Comparison of ENCODE assay signal across 16 mouse cellular contexts in genomic region chr2:166384583-166384982, GRCm38 (mm10).
DNase-seq lines count a peak whose midpoint lies in the region; ATAC-seq lines count a peak whose summit lies in the region.
"Had no signal": no experiment of that assay in that cellular context is flagged by ENCODE, and none has a peak within 500 bp of the region (broad histone marks: within the 10 kb centered on the region; RNA-seq: fewer than 3 reads in every experiment).

No protein-coding gene starts in this region.

- DNase-seq in lung, postnatal 14 days, result no peak
- DNase-seq in thymus, postnatal 10 days (ENCODE audit: low spot score in 2 of 2), result no peak
- DNase-seq in thymus, postnatal 36 days, result no peak
- DNase-seq in ovary, postnatal 36 days (ENCODE audit: low spot score), result no peak
- DNase-seq: adrenal gland, postnatal 10 days; heart, adult 11 months; kidney, adult 18-20 months; kidney, postnatal 4 days; layer of hippocampus, postnatal 36 days; lung, postnatal 36 days had no signal

- H3K27me3 ChIP-seq in embryonic facial prominence, embryonic 13.5 days, result no peaks in the 10 kb centered on the region
- no peaks in the 10 kb centered on the region for H3K27me3 ChIP-seq in forebrain, embryonic 16.5 days (replicated peaks; ENCODE audit: control insufficient read depth, insufficient read depth, low read length)
- no peaks in the 10 kb centered on the region for H3K27me3 ChIP-seq in limb, embryonic 12.5 days
- H3K27me3 ChIP-seq in midbrain, embryonic 16.5 days (ENCODE audit: control insufficient read depth, insufficient read depth, low read depth, low read length), result no peaks in the 10 kb centered on the region
- H3K27me3 ChIP-seq: liver, embryonic 12.5 days; Patski had no signal

- H3K4me2 ChIP-seq in embryonic facial prominence, embryonic 13.5 days, result no peak overlapping the region
- H3K4me2 ChIP-seq in forebrain, embryonic 16.5 days (ENCODE audit: low read length), result no peak overlapping the region
- H3K4me2 ChIP-seq in limb, embryonic 12.5 days, result no peak overlapping the region
- H3K4me2 ChIP-seq in midbrain, embryonic 16.5 days (ENCODE audit: low read length), result no peak overlapping the region
- H3K4me2 ChIP-seq: liver, embryonic 12.5 days had no signal

- peak overlapping the region; percentile 44 for H3K27ac ChIP-seq in embryonic facial prominence, embryonic 13.5 days
- H3K27ac ChIP-seq in forebrain, embryonic 16.5 days (ENCODE audit: low read length), result 0 out of 2 replicates have a peak overlapping the region, but pooled peaks have one; percentile 13
- peak overlapping the region; percentile 14; the same call in 1 of the 2 replicates for H3K27ac ChIP-seq in limb, embryonic 12.5 days
- peak overlapping the region; percentile 71 for H3K27ac ChIP-seq in midbrain, embryonic 16.5 days (ENCODE audit: low read length)
- H3K27ac ChIP-seq: liver, embryonic 12.5 days had no signal

- H3K9ac ChIP-seq in embryonic facial prominence, embryonic 13.5 days, result 0 out of 2 replicates have a peak overlapping the region, but pooled peaks have one; percentile 36
- no peak overlapping the region; the same call in 1 of the 2 replicates for H3K9ac ChIP-seq in forebrain, embryonic 16.5 days (replicated peaks; ENCODE audit: low read depth, low read length)
- no peak overlapping the region for H3K9ac ChIP-seq in limb, embryonic 12.5 days (replicated peaks)
- H3K9ac ChIP-seq in midbrain, embryonic 16.5 days (ENCODE audit: low read depth, low read length), result no peak overlapping the region; the same call in 1 of the 2 replicates
- H3K9ac ChIP-seq: liver, embryonic 12.5 days had no signal

- H3K9me3 ChIP-seq in embryonic facial prominence, embryonic 13.5 days, result no peaks in the 10 kb centered on the region
- H3K9me3 ChIP-seq in forebrain, embryonic 16.5 days (ENCODE audit: control insufficient read depth, low read length), result no peaks in the 10 kb centered on the region
- no peaks in the 10 kb centered on the region for H3K9me3 ChIP-seq in limb, embryonic 12.5 days
- no peaks in the 10 kb centered on the region for H3K9me3 ChIP-seq in midbrain, embryonic 16.5 days (replicated peaks; ENCODE audit: control insufficient read depth, low read length, poor library complexity, severe bottlenecking)
- H3K9me3 ChIP-seq: liver, embryonic 12.5 days had no signal

- ATAC-seq in embryonic facial prominence, embryonic 13.5 days (ENCODE audit: insufficient number of reproducible peaks, insufficient read depth, low FRiP score, low TSS enrichment, low read depth), result no peak
- 0 out of 2 replicates have a peak, but pooled peaks have one; percentile 50 for ATAC-seq in forebrain, embryonic 16.5 days
- ATAC-seq in limb, embryonic 12.5 days (ENCODE audit: insufficient number of reproducible peaks, insufficient read depth, low FRiP score, low TSS enrichment, low read depth), result no peak
- ATAC-seq in midbrain, embryonic 16.5 days, result peak; percentile 55; the same call in 1 of the 2 replicates
- ATAC-seq: liver, embryonic 12.5 days; Patski had no signal

- H3K4me3 ChIP-seq in embryonic facial prominence, embryonic 13.5 days, result no peak overlapping the region
- no peak overlapping the region for H3K4me3 ChIP-seq in forebrain, embryonic 16.5 days (replicated peaks; ENCODE audit: low read length)
- H3K4me3 ChIP-seq in limb, embryonic 12.5 days (replicated peaks), result no peak overlapping the region
- no peak overlapping the region for H3K4me3 ChIP-seq in midbrain, embryonic 16.5 days (ENCODE audit: low read depth, low read length)
- H3K4me3 ChIP-seq: liver, embryonic 12.5 days had no signal

- no peaks in the 10 kb centered on the region for H3K36me3 ChIP-seq in embryonic facial prominence, embryonic 13.5 days
- no peaks in the 10 kb centered on the region for H3K36me3 ChIP-seq in forebrain, embryonic 16.5 days (ENCODE audit: control insufficient read depth, insufficient read depth)
- no peaks in the 10 kb centered on the region for H3K36me3 ChIP-seq in limb, embryonic 12.5 days
- no peaks in the 10 kb centered on the region for H3K36me3 ChIP-seq in midbrain, embryonic 16.5 days (ENCODE audit: control insufficient read depth, insufficient read depth, low read length)
- H3K36me3 ChIP-seq: liver, embryonic 12.5 days had no signal

- peaks cover 26% of the 10 kb centered on the region for H3K4me1 ChIP-seq in embryonic facial prominence, embryonic 13.5 days
- H3K4me1 ChIP-seq in forebrain, embryonic 16.5 days (replicated peaks; ENCODE audit: control insufficient read depth, insufficient read depth, low read length), result peaks cover 14% of the 10 kb centered on the region
- H3K4me1 ChIP-seq in limb, embryonic 12.5 days (replicated peaks), result peaks cover 39% of the 10 kb centered on the region
- H3K4me1 ChIP-seq in midbrain, embryonic 16.5 days (ENCODE audit: control insufficient read depth, insufficient read depth, low read length), result peaks cover 28% of the 10 kb centered on the region
- H3K4me1 ChIP-seq: liver, embryonic 12.5 days had no signal

- 23% methylated on average over 6 of the region's 6 CpGs for WGBS in embryonic facial prominence, embryonic 13.5 days
- 27% methylated on average over 6 of the region's 6 CpGs for WGBS in forebrain, embryonic 16.5 days
- 27% methylated on average over 6 of the region's 6 CpGs for WGBS in limb, embryonic 12.5 days
- 10% methylated on average over 6 of the region's 6 CpGs for WGBS in midbrain, embryonic 16.5 days

Comparison
In these comparisons a context has a peak if more than half of its experiments do, and no peak if none do; other contexts are left out.
1. ATAC-seq: peak in forebrain, embryonic 16.5 days (single experiment) and midbrain, embryonic 16.5 days (single experiment); none in embryonic facial prominence, embryonic 13.5 days (single experiment) and limb, embryonic 12.5 days (single experiment).
2. H3K27ac ChIP-seq: peak in every context shown above with its lines; median percentile 71 in midbrain, embryonic 16.5 days; 44 in embryonic facial prominence, embryonic 13.5 days; 14 in limb, embryonic 12.5 days; 13 in forebrain, embryonic 16.5 days.